Mouse (Mus musculus): Measurements from ENCODE around the gene Elf3. TPM values are rescaled to one million over a fixed set of nuclear protein-coding genes. Genes with fewer than 3 reads are reported as not detected.
A peak's percentile ranks its signal among the peaks of the same experiment; 100 is the strongest.

Elf3 gene
- 161 and 211 TPM in 2 replicates for polyA plus RNA-seq (2015; fragmentation: Nextera tagmentation; extraction: Ambion mirVana)

DNA sequence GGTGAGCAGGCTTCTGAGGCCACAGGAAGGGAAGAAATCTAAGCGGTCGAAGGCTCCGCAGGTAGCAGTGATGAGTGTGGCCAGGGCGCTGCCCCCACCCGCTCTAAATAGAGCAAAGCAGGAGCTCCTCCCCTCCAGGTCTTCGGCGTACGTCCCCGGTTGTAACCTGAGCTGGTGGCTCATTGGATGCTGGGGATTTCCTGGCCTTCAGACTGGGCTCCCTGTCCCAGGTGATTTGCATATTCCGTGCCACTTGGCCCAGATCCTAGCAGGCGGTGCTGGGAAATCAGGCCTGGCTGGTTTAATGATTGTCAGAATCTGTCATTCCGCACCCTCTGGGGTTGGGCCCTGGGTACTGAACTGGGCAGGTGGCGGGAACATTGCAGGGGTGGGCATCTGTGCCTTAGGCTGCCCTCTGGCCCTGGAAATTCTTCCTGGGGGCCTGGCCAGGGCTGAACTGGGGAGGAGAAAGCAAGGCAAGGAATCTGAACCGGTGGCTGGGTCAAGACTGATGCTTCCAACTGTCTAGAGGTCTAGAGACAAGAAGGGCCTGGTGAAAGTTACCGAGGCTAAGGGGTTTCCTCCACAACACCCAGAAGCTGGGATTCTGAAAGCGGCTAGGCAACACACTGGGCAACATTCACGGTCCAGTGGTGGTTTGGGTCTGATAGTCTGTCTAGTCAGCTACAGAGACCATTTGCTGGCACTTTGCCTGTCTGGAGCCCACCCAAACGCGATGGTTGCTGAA is at the start of gene Elf3:
Gene Elf3, minus strand, starts transcription at position 189 of the 748 bp plus-strand sequence.
- WGBS: 12% methylated on average over 19 of the region's 19 CpGs
- H3K9ac ChIP-seq (ENCODE audit: low read length): peak within 1 kb of the TSS; percentile 75
- peak; percentile 90 for ATAC-seq (ENCODE audit: insufficient read depth, low FRiP score)
- H3K4me2 ChIP-seq (ENCODE audit: low read depth, low read length): peak within 1 kb of the TSS; percentile 58
- H3K9me3 ChIP-seq (replicated peaks; ENCODE audit: control insufficient read depth, low read length): no peaks in the 10 kb centered on the region
- 0 out of 2 replicates have a peak, but pooled peaks cover 7% of the 10 kb centered on the region for H3K36me3 ChIP-seq (ENCODE audit: control insufficient read depth, insufficient read depth, low read length)
- peak within 1 kb of the TSS; percentile 96 for H3K27ac ChIP-seq (ENCODE audit: low read length)
- H3K4me3 ChIP-seq (replicated peaks; ENCODE audit: low read length): peak within 1 kb of the TSS; percentile 53
- H3K4me1 ChIP-seq (ENCODE audit: control insufficient read depth, insufficient read depth, low read length): peaks cover 4% of the 10 kb centered on the region; the same call in 1 of the 2 replicates
- H3K27me3 ChIP-seq (ENCODE audit: control insufficient read depth, insufficient read depth, low read length): no peaks in the 10 kb centered on the region

DNA sequence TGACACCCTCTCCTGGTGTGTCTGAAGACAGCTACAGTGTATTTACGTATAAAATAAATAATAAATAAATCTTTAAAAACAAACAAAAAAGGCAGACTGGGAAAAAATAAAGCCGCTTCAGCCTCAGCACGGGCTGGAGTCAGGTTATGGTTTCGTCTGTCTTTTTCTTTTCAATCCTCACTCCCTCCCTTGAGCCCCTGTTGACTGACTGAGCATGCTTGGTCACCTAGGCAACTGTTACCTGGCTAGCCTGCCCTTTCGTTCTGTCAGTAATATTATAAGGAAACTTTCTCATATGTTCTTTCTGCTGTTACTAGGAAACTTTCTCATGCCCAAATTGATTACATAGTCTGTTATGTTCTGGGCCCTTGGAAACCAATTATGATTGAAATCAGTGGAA is 32.5 kb upstream of the Elf3 start:
- no peaks in the 10 kb centered on the region for H3K4me1 ChIP-seq (ENCODE audit: control insufficient read depth, insufficient read depth, low read length)
- no peaks in the 10 kb centered on the region for H3K27me3 ChIP-seq (ENCODE audit: control insufficient read depth, insufficient read depth, low read length)
- H3K9me3 ChIP-seq (replicated peaks; ENCODE audit: control insufficient read depth, low read length): no peaks in the 10 kb centered on the region
- no peak overlapping the region for H3K4me3 ChIP-seq (replicated peaks; ENCODE audit: low read length)
- peaks cover 1% of the 10 kb centered on the region; the same call in 1 of the 2 replicates for H3K36me3 ChIP-seq (ENCODE audit: control insufficient read depth, insufficient read depth, low read length)
- H3K4me2 ChIP-seq (ENCODE audit: low read depth, low read length): no peak overlapping the region
- no peak overlapping the region for H3K9ac ChIP-seq (ENCODE audit: low read length)
- no peak overlapping the region for H3K27ac ChIP-seq (ENCODE audit: low read length)
- no peak for ATAC-seq (ENCODE audit: insufficient read depth, low FRiP score)
- WGBS: 75% methylated on average over 5 of the region's 5 CpGs

DNA sequence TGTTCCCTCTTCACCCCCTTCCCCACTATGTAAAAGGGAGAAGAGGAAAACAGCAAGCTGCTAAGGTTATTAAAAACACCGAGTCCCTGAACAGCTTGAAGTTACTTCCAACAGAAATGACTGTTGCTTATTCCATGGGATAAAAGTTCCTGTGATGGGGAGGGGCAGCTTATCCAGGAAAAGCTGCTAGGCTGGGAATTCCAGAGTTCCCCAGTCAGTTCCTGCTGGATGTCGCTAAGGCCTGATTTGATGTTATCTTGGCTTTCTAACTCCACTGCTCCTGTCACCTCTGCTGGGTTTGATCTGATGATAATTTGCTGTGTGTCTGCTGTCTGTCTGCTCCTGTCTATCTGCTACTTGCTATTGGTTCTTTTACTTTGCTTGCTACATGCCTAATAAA is 27.9 kb upstream of the Elf3 start:
- Histone ChIP-seq H3K4me1 (ENCODE audit: control insufficient read depth, insufficient read depth, low read length) (0 out of 2 replicates have a peak, but pooled peaks cover 3% of the 10 kb centered on the region), H3K4me2 (ENCODE audit: low read depth, low read length) (no peak overlapping the region), H3K9me3 (replicated peaks; ENCODE audit: control insufficient read depth, low read length) (no peaks in the 10 kb centered on the region), H3K27me3 (ENCODE audit: control insufficient read depth, insufficient read depth, low read length) (no peaks in the 10 kb centered on the region), H3K4me3 (replicated peaks; ENCODE audit: low read length) (no peak overlapping the region), H3K9ac (ENCODE audit: low read length) (no peak overlapping the region), H3K27ac (ENCODE audit: low read length) (no peak overlapping the region), H3K36me3 (ENCODE audit: control insufficient read depth, insufficient read depth, low read length) (no peaks in the 10 kb centered on the region)
- WGBS: 72% methylated on average over 2 of the region's 2 CpGs
- ATAC-seq (ENCODE audit: insufficient read depth, low FRiP score): no peak

DNA sequence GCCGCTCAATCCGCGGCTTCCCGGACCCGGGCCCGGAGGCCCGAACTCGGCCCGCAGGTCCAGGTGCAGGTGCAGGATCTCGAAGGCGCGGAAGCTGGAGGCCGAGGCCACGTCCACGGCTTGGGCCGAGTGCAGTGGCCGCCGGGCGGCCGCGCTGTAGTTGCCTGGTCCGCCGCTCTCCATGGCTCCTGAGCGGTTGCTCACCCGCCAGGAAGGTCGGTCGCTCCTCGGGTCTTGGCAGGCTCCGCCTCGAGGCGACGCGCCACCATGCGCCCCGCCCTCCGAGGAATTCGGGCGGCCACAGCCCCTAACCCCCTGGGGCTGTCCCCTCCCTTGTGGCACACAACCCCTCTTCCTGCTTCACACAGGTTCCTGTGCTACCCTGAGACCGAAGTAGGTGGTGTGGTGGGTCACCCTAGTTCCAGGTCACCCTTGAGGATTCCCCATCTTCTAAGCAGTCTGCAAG is 25.5 kb upstream of the Elf3 start, which contains the start of gene Rnpep:
Gene Rnpep, minus strand, starts transcription at position 259 of the 466 bp plus-strand sequence.
- H3K4me2 ChIP-seq (ENCODE audit: low read depth, low read length): peak within 1 kb of the TSS; percentile 67
- no peaks in the 10 kb centered on the region for H3K36me3 ChIP-seq (ENCODE audit: control insufficient read depth, insufficient read depth, low read length)
- H3K4me1 ChIP-seq (ENCODE audit: control insufficient read depth, insufficient read depth, low read length): peaks cover 10% of the 10 kb centered on the region
- H3K9ac ChIP-seq (ENCODE audit: low read length): peak within 1 kb of the TSS; percentile 98
- H3K4me3 ChIP-seq (replicated peaks; ENCODE audit: low read length): peak within 1 kb of the TSS; percentile 95
- WGBS: under 1% methylated on average over 39 of the region's 39 CpGs
- peak; percentile 86 for ATAC-seq (ENCODE audit: insufficient read depth, low FRiP score)
- H3K27me3 ChIP-seq (ENCODE audit: control insufficient read depth, insufficient read depth, low read length): no peaks in the 10 kb centered on the region
- no peaks in the 10 kb centered on the region for H3K9me3 ChIP-seq (replicated peaks; ENCODE audit: control insufficient read depth, low read length)
- H3K27ac ChIP-seq (ENCODE audit: low read length): peak within 1 kb of the TSS; percentile 96

DNA sequence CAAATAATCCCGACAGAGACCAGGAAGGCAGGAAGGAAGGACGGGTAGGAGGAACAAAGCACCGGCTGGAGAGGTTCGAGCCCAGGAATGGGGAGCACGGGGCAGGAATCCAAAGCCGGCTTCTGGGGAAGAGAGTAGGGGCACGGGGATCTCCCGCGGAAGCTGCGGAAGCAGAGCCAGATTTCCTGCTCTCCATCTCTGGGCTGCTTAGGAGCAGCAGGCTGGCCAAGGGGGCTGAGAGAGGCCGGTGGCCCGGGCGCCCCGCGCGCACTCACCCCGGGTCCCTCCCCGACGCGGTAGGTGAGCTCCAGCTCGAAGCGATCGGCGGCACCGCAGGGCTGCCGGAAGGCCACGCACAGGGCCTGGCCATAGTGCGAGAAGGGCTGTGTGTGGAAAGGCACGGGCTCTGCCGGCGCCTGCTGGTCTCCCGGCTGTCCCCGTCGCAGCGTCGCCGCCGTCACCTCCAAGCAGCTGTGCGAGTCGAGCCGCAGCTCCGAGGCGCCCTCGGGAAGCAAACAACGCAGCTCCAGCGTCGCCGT is 25.0 kb upstream of the Elf3 start:
- ATAC-seq (ENCODE audit: insufficient read depth, low FRiP score): peak; percentile 52
- Histone ChIP-seq H3K27ac (ENCODE audit: low read length) (peak overlapping the region; percentile 96), H3K4me3 (replicated peaks; ENCODE audit: low read length) (peak overlapping the region; percentile 95), H3K27me3 (ENCODE audit: control insufficient read depth, insufficient read depth, low read length) (no peaks in the 10 kb centered on the region), H3K36me3 (ENCODE audit: control insufficient read depth, insufficient read depth, low read length) (no peaks in the 10 kb centered on the region; the same call in 1 of the 2 replicates), H3K9me3 (replicated peaks; ENCODE audit: control insufficient read depth, low read length) (no peaks in the 10 kb centered on the region), H3K4me2 (ENCODE audit: low read depth, low read length) (peak overlapping the region; percentile 67), H3K4me1 (ENCODE audit: control insufficient read depth, insufficient read depth, low read length) (peaks cover 10% of the 10 kb centered on the region), H3K9ac (ENCODE audit: low read length) (peak overlapping the region; percentile 98)
- under 1% methylated on average over 48 of the region's 48 CpGs for WGBS

DNA sequence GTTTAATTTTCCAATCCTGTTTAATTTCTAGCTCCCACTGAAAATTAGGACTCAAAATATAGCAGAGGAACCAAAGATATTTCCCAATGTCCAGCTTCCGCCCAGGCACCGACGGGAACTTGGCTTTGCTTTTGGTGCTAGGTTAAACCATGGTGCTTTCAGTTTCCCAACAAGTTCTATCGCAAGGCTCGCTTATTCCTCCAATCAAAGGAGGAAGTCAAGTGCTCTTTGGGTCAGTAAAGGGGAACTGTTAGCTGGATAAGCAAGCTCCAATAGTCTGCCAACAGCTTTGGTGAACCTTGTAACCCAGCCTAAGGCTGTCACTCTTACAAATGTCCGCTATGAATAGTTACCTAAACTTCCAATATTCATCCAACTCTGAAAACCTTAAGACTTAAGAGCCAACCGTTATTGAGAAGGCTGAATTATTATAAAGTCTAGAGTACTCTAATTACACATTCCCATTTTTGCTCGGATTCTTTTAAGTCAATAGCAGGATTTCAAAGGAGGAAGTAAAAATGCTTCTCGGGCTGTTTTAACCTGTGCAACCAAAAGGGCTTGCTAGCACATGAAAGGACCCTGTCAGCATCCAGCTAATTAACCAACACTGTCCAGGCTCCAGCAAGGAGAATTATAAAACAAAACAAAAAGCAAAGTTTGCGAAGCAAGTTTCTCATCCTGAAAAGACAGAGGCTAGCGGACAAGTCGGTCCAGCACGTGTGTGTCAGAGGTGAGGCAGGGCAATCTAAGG is 24.3 kb upstream of the Elf3 start:
- H3K9ac ChIP-seq (ENCODE audit: low read length): peak overlapping the region; percentile 98
- peak; percentile 45; the same call in 1 of the 2 replicates for ATAC-seq (ENCODE audit: insufficient read depth, low FRiP score)
- H3K36me3 ChIP-seq (ENCODE audit: control insufficient read depth, insufficient read depth, low read length): peaks cover 4% of the 10 kb centered on the region; the same call in 1 of the 2 replicates
- 27% methylated on average over 13 of the region's 13 CpGs for WGBS
- no peaks in the 10 kb centered on the region for H3K9me3 ChIP-seq (replicated peaks; ENCODE audit: control insufficient read depth, low read length)
- peak overlapping the region; percentile 96 for H3K27ac ChIP-seq (ENCODE audit: low read length)
- no peaks in the 10 kb centered on the region for H3K27me3 ChIP-seq (ENCODE audit: control insufficient read depth, insufficient read depth, low read length)
- H3K4me1 ChIP-seq (ENCODE audit: control insufficient read depth, insufficient read depth, low read length): peaks cover 10% of the 10 kb centered on the region
- peak overlapping the region; percentile 95 for H3K4me3 ChIP-seq (replicated peaks; ENCODE audit: low read length)
- peak overlapping the region; percentile 67 for H3K4me2 ChIP-seq (ENCODE audit: low read depth, low read length)

DNA sequence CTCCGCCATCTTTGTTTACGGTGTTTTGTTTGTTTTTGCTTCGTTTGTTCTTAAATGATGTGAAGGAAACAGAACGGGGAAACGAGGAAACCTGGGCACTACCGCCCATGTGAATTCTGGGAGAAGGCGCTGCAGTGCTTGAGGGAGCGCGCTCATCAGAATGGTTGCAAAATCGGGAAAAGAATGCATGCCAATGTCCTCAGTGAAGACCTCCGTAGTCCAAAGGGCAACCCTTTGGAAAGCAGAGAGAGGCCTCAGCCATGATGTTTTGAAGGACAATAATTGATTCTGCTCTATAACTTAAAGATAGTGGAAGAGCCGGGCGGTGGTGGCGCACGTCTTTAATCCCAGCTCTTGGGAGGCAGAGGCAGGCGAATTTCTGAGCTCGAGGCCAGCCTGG is 23.5 kb upstream of the Elf3 start:
- Histone ChIP-seq H3K9ac (ENCODE audit: low read length) (no peak overlapping the region), H3K27me3 (ENCODE audit: control insufficient read depth, insufficient read depth, low read length) (no peaks in the 10 kb centered on the region), H3K4me1 (ENCODE audit: control insufficient read depth, insufficient read depth, low read length) (peaks cover 10% of the 10 kb centered on the region), H3K36me3 (ENCODE audit: control insufficient read depth, insufficient read depth, low read length) (peaks cover 4% of the 10 kb centered on the region; the same call in 1 of the 2 replicates), H3K27ac (ENCODE audit: low read length) (no peak overlapping the region), H3K4me2 (ENCODE audit: low read depth, low read length) (peak overlapping the region; percentile 25), H3K9me3 (replicated peaks; ENCODE audit: control insufficient read depth, low read length) (no peaks in the 10 kb centered on the region), H3K4me3 (replicated peaks; ENCODE audit: low read length) (no peak overlapping the region; the same call in 1 of the 2 replicates)
- no peak for ATAC-seq (ENCODE audit: insufficient read depth, low FRiP score)
- 94% methylated on average over 17 of the region's 17 CpGs for WGBS

DNA sequence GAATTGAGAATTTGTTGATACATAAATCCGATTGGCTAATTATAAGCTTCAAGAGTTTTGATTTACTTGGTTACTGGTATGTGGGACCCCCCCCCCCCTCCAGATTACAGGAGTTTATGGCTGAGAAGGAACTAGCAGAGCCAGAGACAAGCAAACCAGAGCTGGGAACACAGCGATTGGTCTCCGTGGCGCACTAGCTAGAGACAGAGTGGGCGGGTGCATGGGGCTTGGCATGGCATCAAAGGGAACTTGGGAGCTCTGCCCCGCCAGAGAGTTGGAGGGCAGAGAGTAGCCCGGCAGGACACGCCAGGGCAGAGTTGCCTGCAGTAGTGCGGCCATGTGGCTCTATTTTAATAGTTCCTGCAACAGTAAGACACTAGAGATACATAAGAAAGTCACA is 22.3 kb upstream of the Elf3 start:
- Histone ChIP-seq H3K27ac (ENCODE audit: low read length) (no peak overlapping the region), H3K36me3 (ENCODE audit: control insufficient read depth, insufficient read depth, low read length) (peaks cover 10% of the 10 kb centered on the region), H3K4me1 (ENCODE audit: control insufficient read depth, insufficient read depth, low read length) (peaks cover 10% of the 10 kb centered on the region), H3K9me3 (replicated peaks; ENCODE audit: control insufficient read depth, low read length) (no peaks in the 10 kb centered on the region), H3K27me3 (ENCODE audit: control insufficient read depth, insufficient read depth, low read length) (no peaks in the 10 kb centered on the region), H3K9ac (ENCODE audit: low read length) (no peak overlapping the region; the same call in 1 of the 2 replicates), H3K4me3 (replicated peaks; ENCODE audit: low read length) (no peak overlapping the region), H3K4me2 (ENCODE audit: low read depth, low read length) (peak overlapping the region; percentile 25; the same call in 1 of the 2 replicates)
- WGBS: 63% methylated on average over 9 of the region's 9 CpGs
- peak; percentile 38; the same call in 1 of the 2 replicates for ATAC-seq (ENCODE audit: insufficient read depth, low FRiP score)
